Mouse (Mus musculus): Measurements from ENCODE around the gene Gpr15. TPM values are rescaled to one million over a fixed set of nuclear protein-coding genes. Genes with fewer than 3 reads are reported as not detected.
A peak's percentile ranks its signal among the peaks of the same experiment; 100 is the strongest.

The Gpr15 gene
- 0.05 TPM in 1 of 2 replicates, not detected in the other for total RNA-seq (2014; rRNA removed)
- polyA plus RNA-seq (2015; fragmentation: Nextera tagmentation; extraction: Ambion mirVana) = 0.14 TPM in 1 of 2 replicates, not detected in the other

GRCm38 (mm10) chr16:58718666-58719120, at the start of gene Gpr15:
TSS of gene Gpr15 (minus strand) at chr16:58719070.
- Histone ChIP-seq H3K9me3 (ENCODE audit: low read length) (no peaks in the 10 kb centered on the region), H3K4me2 (ENCODE audit: low read depth, low read length) (no peak within 1 kb of the TSS), H3K27ac (no peak within 1 kb of the TSS), H3K27me3 (ENCODE audit: insufficient read depth, low read length) (no peaks in the 10 kb centered on the region), H3K36me3 (ENCODE audit: insufficient read depth, low read length) (no peaks in the 10 kb centered on the region), H3K9ac (replicated peaks; ENCODE audit: low read length) (no peak within 1 kb of the TSS), H3K4me1 (ENCODE audit: insufficient read depth, low read length) (no peaks in the 10 kb centered on the region), H3K4me3 (ENCODE audit: low read length) (no peak within 1 kb of the TSS)
- TF ChIP-seq CTCF (IDR thresholded peaks at IDR 0.05; ENCODE audit: low read depth) = no peak
- WGBS = 93% methylated on average over 7 of the region's 7 CpGs
- ATAC-seq (no peak), DNase-seq (ENCODE audit: low spot score) (no peak)

- no peak for DNase-seq (ENCODE audit: low spot score)
- no peaks in the 10 kb centered on the region for H3K4me1 ChIP-seq (ENCODE audit: insufficient read depth, low read length)
- 76% methylated on average over 1 of the region's 1 CpGs for WGBS
- no peaks in the 10 kb centered on the region for H3K36me3 ChIP-seq (ENCODE audit: insufficient read depth, low read length)
- H3K27ac ChIP-seq = no peak within 1 kb of the TSS
- H3K9ac ChIP-seq (replicated peaks; ENCODE audit: low read length) = no peak within 1 kb of the TSS
- no peak for TF ChIP-seq CTCF (IDR thresholded peaks at IDR 0.05; ENCODE audit: low read depth)
- no peak for ATAC-seq
- H3K9me3 ChIP-seq (ENCODE audit: low read length) = no peaks in the 10 kb centered on the region; the same call in 1 of the 2 replicates
- H3K4me2 ChIP-seq (ENCODE audit: low read depth, low read length) = no peak within 1 kb of the TSS
- no peak within 1 kb of the TSS for H3K4me3 ChIP-seq (ENCODE audit: low read length)
- no peaks in the 10 kb centered on the region for H3K27me3 ChIP-seq (ENCODE audit: insufficient read depth, low read length)
Measured at GRCm38 (mm10) chr16:58763076-58763475, 44.2 kb upstream of the Gpr15 start, which contains the start of gene Olfr172. TSS of gene Olfr172 (minus strand) at chr16:58763176.

- H3K4me3 ChIP-seq (ENCODE audit: low read length) = no peak overlapping the region
- no peak for TF ChIP-seq CTCF (IDR thresholded peaks at IDR 0.05; ENCODE audit: low read depth)
- DNase-seq (ENCODE audit: low spot score) = no peak
Measured at GRCm38 (mm10) chr16:58756191-58756590, 37.3 kb upstream of the Gpr15 start.

GRCm38 (mm10) chr16:58751314-58751713, 32.4 kb upstream of the Gpr15 start:
- Histone ChIP-seq H3K27me3 (ENCODE audit: insufficient read depth, low read length) (no peaks in the 10 kb centered on the region), H3K9me3 (ENCODE audit: low read length) (no peaks in the 10 kb centered on the region), H3K4me2 (ENCODE audit: low read depth, low read length) (no peak overlapping the region), H3K27ac (no peak overlapping the region), H3K9ac (replicated peaks; ENCODE audit: low read length) (no peak overlapping the region), H3K4me1 (ENCODE audit: insufficient read depth, low read length) (no peaks in the 10 kb centered on the region), H3K4me3 (ENCODE audit: low read length) (no peak overlapping the region), H3K36me3 (ENCODE audit: insufficient read depth, low read length) (no peaks in the 10 kb centered on the region)
- TF ChIP-seq CTCF (IDR thresholded peaks at IDR 0.05; ENCODE audit: low read depth) = peak; percentile 56
- WGBS = 23% methylated on average over 1 of the region's 1 CpGs
- peak; percentile 9 for DNase-seq (ENCODE audit: low spot score)
- no peak for ATAC-seq

More at GRCm38 (mm10) chr16:58756191-58756590, 37.3 kb upstream of the Gpr15 start:
- Histone ChIP-seq H3K9me3 (ENCODE audit: low read length) (no peaks in the 10 kb centered on the region), H3K36me3 (ENCODE audit: insufficient read depth, low read length) (no peaks in the 10 kb centered on the region), H3K27ac (no peak overlapping the region), H3K4me1 (ENCODE audit: insufficient read depth, low read length) (no peaks in the 10 kb centered on the region), H3K27me3 (ENCODE audit: insufficient read depth, low read length) (no peaks in the 10 kb centered on the region), H3K4me2 (ENCODE audit: low read depth, low read length) (no peak overlapping the region), H3K9ac (replicated peaks; ENCODE audit: low read length) (no peak overlapping the region)
- no peak for ATAC-seq

- Histone ChIP-seq H3K36me3 (ENCODE audit: insufficient read depth, low read length) (no peaks in the 10 kb centered on the region), H3K9me3 (ENCODE audit: low read length) (no peaks in the 10 kb centered on the region), H3K9ac (replicated peaks; ENCODE audit: low read length) (no peak overlapping the region), H3K4me1 (ENCODE audit: insufficient read depth, low read length) (no peaks in the 10 kb centered on the region), H3K27ac (no peak overlapping the region), H3K4me2 (ENCODE audit: low read depth, low read length) (no peak overlapping the region), H3K27me3 (ENCODE audit: insufficient read depth, low read length) (no peaks in the 10 kb centered on the region), H3K4me3 (ENCODE audit: low read length) (no peak overlapping the region)
- TF ChIP-seq CTCF (IDR thresholded peaks at IDR 0.05; ENCODE audit: low read depth) = no peak
- DNase-seq (ENCODE audit: low spot score) (no peak), ATAC-seq (no peak)
- 82% methylated on average over 4 of the region's 4 CpGs for WGBS
Measured at GRCm38 (mm10) chr16:58746715-58747114, 27.8 kb upstream of the Gpr15 start.

- WGBS = 95% methylated on average over 5 of the region's 5 CpGs
- DNase-seq (ENCODE audit: low spot score) (no peak), ATAC-seq (no peak)
- TF ChIP-seq CTCF (IDR thresholded peaks at IDR 0.05; ENCODE audit: low read depth) = no peak
- H3K36me3 ChIP-seq (ENCODE audit: insufficient read depth, low read length) = no peaks in the 10 kb centered on the region
- no peaks in the 10 kb centered on the region for H3K9me3 ChIP-seq (ENCODE audit: low read length)
- H3K27ac ChIP-seq = no peak overlapping the region
- no peak overlapping the region for H3K9ac ChIP-seq (replicated peaks; ENCODE audit: low read length)
- no peaks in the 10 kb centered on the region for H3K4me1 ChIP-seq (ENCODE audit: insufficient read depth, low read length)
- no peaks in the 10 kb centered on the region for H3K27me3 ChIP-seq (ENCODE audit: insufficient read depth, low read length)
- H3K4me2 ChIP-seq (ENCODE audit: low read depth, low read length) = no peak overlapping the region
- no peak overlapping the region for H3K4me3 ChIP-seq (ENCODE audit: low read length)
Measured at GRCm38 (mm10) chr16:58740751-58741150, 21.9 kb upstream of the Gpr15 start.

- no peak for TF ChIP-seq CTCF (IDR thresholded peaks at IDR 0.05; ENCODE audit: low read depth)
- ATAC-seq (no peak), DNase-seq (ENCODE audit: low spot score) (no peak)
- Histone ChIP-seq H3K9ac (replicated peaks; ENCODE audit: low read length) (no peak overlapping the region), H3K4me3 (ENCODE audit: low read length) (no peak overlapping the region), H3K27ac (no peak overlapping the region), H3K9me3 (ENCODE audit: low read length) (no peaks in the 10 kb centered on the region), H3K27me3 (ENCODE audit: insufficient read depth, low read length) (no peaks in the 10 kb centered on the region), H3K4me2 (ENCODE audit: low read depth, low read length) (no peak overlapping the region), H3K4me1 (ENCODE audit: insufficient read depth, low read length) (no peaks in the 10 kb centered on the region), H3K36me3 (ENCODE audit: insufficient read depth, low read length) (0 out of 2 replicates have a peak, but pooled peaks cover 4% of the 10 kb centered on the region)
- WGBS = 96% methylated on average over 1 of the region's 1 CpGs
Measured at GRCm38 (mm10) chr16:58738800-58739199, 19.9 kb upstream of the Gpr15 start.

Measured in hindbrain, postnatal 0 days (tissue).